Mouse (Mus musculus): Measurements from ENCODE around the gene Napb.
"Not testable (repeated sequence)": the region's sequence is repeated elsewhere in the genome, so short reads cannot be mapped to it uniquely, and the experiment has no call there.

Napb gene

DNA sequence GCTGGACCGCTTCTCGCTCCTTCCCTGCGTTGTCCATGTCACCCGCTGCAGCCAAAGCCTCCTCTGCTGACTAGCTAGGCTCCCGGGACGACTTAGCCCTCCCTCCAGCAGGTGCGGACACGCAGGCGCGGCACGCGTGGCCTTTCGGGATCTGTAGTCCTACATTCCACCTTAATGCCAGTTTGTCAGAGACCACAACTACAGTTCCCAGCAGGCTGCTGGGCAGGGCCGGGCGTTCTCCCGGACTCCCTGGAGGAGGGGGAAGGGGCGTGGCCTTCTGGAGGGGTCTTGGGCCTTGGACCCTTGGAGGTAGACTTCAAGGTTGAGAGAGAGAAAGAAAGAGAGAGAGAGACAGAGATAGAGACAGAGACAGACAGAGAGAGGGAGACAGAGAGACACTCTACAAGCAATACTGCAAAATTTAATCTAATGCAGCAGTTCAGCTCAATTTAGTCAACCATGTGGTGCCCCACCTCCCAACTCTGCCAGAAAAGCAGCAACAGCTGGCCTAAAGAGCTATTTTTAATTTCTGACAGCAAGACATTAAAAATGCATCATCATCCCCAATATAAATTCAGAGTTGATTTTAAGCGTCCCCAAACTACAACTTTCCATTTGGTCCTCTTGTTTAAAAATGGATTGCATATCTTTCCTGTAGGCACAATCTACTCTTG, at the start of gene Napb:
Gene Napb, minus strand, starts transcription at position 141 of the 674 bp plus-strand sequence.
- DNase-seq = peak; percentile 93

- no peak for DNase-seq
Measured at GRCm38 (mm10) chr2:148781709-148782108, 49.4 kb upstream of the Napb start, which contains the start of gene 8030411F24Rik. TSS of gene 8030411F24Rik (plus strand) at chr2:148782009.

- not testable (repeated sequence) for DNase-seq
Measured at GRCm38 (mm10) chr2:148771397-148771796, 39.1 kb upstream of the Napb start, which contains the start of gene Cst11. TSS of gene Cst11 (minus strand) at chr2:148771497.

DNA sequence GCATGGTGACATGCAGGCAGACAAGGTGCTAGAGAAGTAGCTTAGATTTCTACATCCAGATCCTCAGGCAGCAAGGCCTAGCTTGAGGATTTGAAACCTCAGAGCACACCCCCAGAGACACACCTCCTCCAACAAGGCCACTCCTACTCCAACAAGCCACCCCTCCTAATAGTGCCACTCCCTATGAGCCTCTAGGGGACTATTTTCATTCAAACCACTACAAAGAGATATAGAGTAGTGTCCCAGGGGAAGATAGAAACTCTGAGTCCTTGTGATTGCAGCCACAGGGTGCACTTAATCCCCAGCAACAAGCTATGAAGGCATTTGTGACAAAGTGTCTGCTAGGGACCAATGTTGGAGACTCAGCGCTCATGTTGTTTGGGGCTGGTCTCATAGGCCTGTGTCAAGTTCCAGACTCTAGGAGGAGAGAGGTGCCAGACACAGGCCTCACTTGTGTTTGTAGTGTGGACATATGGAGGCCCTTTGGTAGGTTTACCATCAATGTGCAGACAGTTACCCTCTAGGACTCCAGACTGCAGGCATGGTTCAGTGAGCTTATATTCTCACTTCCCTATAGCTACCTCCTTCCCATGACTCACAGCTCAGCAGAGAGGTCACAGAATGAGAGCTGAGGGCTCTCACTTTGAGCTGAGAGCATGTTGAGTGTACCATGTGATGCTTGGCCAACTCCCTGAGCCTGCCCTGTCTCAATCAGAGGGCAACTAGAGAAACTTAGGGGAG, 31.6 kb upstream of the Napb start:
- DNase-seq = no peak

GRCm38 (mm10) chr2:148754310-148754846, 22.1 kb upstream of the Napb start:
- DNase-seq = no peak

- peak; percentile 81 for DNase-seq
Measured at GRCm38 (mm10) chr2:148751893-148752813, 19.9 kb upstream of the Napb start.

DNA sequence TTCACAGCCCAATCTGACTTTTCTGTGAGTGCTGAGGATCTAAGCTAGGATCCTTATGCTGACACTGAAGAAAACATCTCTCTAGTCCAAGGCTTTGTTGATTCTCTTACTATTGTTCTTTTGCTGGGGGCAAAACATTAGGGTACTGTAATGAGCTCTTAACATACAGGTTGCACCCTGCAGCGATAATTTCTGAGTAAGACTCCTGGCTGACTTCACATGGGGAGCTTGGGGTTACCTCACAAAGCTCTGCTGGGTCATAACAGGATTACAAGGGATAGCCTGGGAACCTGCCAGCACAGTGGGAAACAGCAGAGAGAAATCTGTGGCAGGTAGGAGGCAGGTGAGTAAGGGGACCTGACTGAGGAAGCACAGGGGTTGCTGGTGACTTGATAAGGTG, 17.8 kb upstream of the Napb start, which contains the start of gene Cstl1:
Gene Cstl1, plus strand, starts transcription at position 301 of the 400 bp plus-strand sequence.
- no peak for DNase-seq

DNA sequence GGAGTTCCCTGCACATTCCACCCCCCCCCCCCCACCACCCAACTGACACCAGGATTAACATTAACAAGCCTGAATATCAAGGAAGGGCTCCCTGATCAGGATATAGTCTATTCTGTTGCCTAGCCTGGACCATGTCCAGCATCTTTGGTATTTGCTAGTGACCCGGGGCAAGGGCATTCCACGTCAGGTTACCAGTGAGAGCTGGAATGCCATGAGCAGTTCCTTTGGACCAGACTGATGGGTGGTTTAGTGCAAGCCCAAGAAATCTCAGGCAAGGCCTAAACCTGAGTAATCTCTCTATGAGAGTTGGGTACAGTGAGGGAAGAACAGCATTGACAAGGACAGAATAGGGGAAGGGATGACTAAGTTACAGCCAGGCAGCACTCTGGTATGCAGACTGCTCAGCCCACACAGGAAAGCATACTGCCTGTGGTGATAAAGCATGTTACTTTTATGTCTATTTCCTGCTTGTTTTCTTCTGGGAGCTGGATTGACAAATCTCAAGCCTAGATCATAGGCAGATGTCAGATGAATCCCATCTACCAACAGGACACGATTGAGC, 11.7 kb upstream of the Napb start:
- no peak for DNase-seq

DNA sequence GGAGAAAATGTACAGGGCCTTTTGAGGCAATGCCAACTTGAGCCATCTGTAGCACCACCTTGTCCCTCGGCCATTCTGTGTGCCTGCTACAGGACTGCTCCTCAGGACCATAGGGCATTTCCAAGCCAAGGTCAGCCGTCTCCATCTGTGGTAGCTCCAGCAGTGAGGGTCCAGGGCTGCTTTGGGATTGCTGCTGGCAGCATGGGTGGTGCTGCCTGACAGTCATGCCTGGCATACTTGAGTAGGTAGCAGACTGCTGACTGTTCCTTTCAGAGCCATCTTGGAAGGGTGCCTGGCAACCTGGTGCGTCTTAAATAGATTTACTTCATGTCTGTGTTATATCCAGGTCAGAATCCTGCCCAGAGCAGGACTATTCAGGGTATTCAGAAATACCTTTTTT, 10.7 kb upstream of the Napb start:
- DNase-seq = peak; percentile 90

GRCm38 (mm10) chr2:148731614-148732326, 497 bp downstream of the Napb start:
- peak; percentile 54 for DNase-seq

DNA sequence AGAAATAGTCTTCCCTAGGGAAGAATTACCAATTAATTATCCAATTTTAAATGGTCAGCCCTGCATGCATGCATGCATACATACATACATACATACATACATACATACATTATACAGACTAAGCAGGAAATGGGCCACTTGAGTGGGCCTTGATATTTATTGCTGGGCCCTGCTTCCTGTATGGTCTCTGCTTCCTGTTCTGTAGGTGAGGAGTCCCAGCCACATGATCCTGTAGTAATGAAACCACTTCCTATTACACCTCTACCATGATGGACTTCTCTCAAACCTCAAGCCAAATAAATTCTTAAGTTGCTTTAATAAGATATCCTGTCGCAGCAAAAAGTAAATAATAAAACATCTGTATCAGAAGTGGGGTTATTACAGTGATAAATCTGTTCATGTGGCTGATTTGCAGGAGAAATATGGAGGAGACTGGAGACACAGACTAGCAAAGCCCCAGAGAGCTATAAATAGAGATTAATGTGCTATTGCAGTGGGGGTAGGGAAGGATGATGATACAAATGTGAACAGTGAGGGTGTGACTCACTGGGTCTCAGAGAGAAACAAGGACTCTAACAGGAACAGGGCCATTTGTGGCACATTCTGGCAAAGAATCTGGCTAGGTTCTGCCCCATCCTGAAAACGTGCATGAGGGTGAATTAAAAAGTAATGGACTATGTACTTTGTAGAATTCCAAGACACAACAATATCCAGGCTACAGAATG, 12.8 kb downstream of the Napb start:
- DNase-seq = no peak

GRCm38 (mm10) chr2:148717072-148717471, 15.2 kb downstream of the Napb start:
- no peak for DNase-seq

GRCm38 (mm10) chr2:148712326-148712725, 19.9 kb downstream of the Napb start:
- no peak for DNase-seq

DNA sequence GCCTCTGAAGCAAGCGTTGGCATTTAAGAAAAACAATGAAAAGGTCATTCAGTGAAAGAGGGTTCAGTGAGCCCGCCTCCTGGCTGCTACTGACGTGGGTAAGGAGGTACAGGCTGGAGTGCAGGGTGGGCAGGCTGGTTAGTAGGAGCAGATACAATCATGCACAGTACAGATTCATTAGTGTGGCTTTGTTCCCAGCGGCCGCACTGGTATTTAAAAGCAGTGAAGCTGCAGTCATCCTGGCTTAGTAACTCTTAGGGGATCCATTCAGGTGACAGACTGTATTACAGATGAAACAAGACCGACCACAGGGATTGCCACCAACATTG, 25.1 kb downstream of the Napb start:
- no peak for DNase-seq

- no peak for DNase-seq
Measured at GRCm38 (mm10) chr2:148706409-148707201, 25.7 kb downstream of the Napb start.

GRCm38 (mm10) chr2:148698571-148698970, 33.7 kb downstream of the Napb start:
- no peak for DNase-seq

GRCm38 (mm10) chr2:148690781-148691180, 41.5 kb downstream of the Napb start:
- DNase-seq = no peak

DNA sequence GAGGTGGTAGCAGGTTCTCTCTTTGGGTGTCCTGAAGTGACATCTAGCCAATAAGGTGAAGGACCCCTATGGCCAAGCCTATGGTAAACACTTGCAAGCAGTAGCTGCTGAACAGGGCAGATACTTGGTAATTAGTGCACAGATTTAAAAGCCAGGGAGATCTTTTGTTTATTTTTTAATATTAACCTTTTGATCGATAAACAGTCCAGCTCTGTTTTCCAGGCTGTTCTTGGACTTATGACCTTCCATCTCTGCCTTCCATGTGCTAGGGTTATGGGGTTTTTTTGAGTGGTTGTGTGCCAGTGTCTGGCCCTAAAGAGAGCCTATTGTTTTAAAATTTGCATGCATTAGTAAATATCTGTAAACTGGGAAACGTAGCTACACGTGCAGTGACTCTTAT, 42.0 kb downstream of the Napb start:
- no peak for DNase-seq

DNA sequence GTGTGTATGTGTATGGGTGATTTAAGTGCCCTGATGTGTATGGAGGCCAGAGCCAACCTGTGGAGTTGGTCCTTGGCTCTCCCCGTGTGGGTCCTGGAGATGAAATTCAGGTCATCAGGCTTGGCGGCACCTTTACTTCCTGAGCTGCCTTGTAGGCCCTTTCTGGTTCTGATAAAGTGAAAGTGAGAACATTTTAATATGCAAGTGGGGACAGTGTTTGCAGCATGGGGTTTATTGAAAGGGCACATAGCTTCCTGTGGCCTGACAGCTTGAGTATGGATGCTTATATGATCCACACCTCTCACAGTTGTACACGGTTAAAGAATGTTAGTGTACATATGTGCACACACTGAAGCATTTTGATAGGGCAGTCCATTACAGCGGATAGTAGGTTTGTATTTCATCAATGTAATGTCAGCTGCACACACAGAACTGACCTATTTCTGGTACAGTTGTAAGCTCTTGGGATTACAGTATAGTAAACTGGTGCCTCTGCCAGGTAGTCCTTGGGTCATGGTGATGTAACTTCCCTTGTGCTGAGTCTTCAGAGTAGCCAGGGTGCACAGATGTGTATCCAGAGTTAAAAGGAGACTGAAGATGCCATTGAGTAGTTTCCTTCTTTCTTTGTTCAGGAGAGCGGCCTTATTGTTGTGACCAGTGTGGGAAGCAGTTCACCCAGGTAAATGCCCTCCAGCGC, 42.7 kb downstream of the Napb start:
- DNase-seq = no peak

DNA sequence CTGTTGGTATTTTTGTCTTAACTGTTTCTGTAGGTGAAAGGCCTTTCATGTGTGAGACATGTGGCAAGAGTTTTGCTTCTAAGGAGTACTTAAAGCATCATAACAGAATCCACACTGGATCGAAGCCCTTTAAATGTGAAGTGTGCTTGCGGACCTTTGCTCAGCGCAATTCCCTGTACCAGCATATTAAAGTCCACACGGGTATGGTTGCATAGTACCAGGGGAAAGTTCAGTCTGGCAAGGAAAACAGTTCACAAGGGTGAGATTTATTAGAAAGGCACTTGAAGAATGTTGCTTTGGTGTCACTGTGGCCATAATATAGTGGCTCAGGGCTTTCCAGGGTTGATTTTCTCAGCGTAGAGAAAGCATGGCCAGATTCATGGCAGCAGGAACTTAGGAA, 44.3 kb downstream of the Napb start:
- no peak for DNase-seq

Data from cerebellum, adult 8-10 months (tissue).